Mouse (Mus musculus): Measurements from ENCODE around the gene Gm20716. TPM values are rescaled to one million over a fixed set of nuclear protein-coding genes. Genes with fewer than 3 reads are reported as not detected.

The Gm20716 gene
- polyA plus RNA-seq, 1 experiment from 2014 or later: 21.5 TPM

- Histone ChIP-seq H3K4me2 (ENCODE audit: low read depth, low read length) (no peak overlapping the region), H3K4me1 (ENCODE audit: control insufficient read depth, insufficient read depth, low read length) (peaks cover 38% of the 10 kb centered on the region), H3K9ac (ENCODE audit: low read depth, low read length) (no peak overlapping the region), H3K36me3 (ENCODE audit: control insufficient read depth, insufficient read depth, low read length) (peaks cover 35% of the 10 kb centered on the region), H3K4me3 (ENCODE audit: low read depth, low read length) (no peak overlapping the region), H3K27me3 (replicated peaks; ENCODE audit: control insufficient read depth, insufficient read depth, low read length) (no peaks in the 10 kb centered on the region), H3K9me3 (ENCODE audit: control insufficient read depth, low read length) (no peaks in the 10 kb centered on the region), H3K27ac (replicated peaks; ENCODE audit: low read depth, low read length) (no peak overlapping the region)
- 54% methylated on average over 2 of the region's 2 CpGs for WGBS
- DNase-seq (ENCODE audit: low spot score): no peak
- no peak for ATAC-seq (ENCODE audit: low read depth)
Measured at GRCm38 (mm10) chr2:168195721-168196120, 34.4 kb downstream of the Gm20716 start.

GRCm38 (mm10) chr2:168193685-168194084 is 36.5 kb downstream of the Gm20716 start:
- ATAC-seq (ENCODE audit: low read depth) (no peak), DNase-seq (ENCODE audit: low spot score) (no peak)
- no peak overlapping the region for H3K4me3 ChIP-seq (ENCODE audit: low read depth, low read length)
- H3K36me3 ChIP-seq (ENCODE audit: control insufficient read depth, insufficient read depth, low read length): peaks cover 37% of the 10 kb centered on the region
- no peaks in the 10 kb centered on the region for H3K9me3 ChIP-seq (ENCODE audit: control insufficient read depth, low read length)
- 67% methylated on average over 2 of the region's 2 CpGs for WGBS
- no peak overlapping the region for H3K4me2 ChIP-seq (ENCODE audit: low read depth, low read length)
- H3K9ac ChIP-seq (ENCODE audit: low read depth, low read length): no peak overlapping the region
- H3K4me1 ChIP-seq (ENCODE audit: control insufficient read depth, insufficient read depth, low read length): peaks cover 27% of the 10 kb centered on the region
- no peak overlapping the region for H3K27ac ChIP-seq (replicated peaks; ENCODE audit: low read depth, low read length)
- no peaks in the 10 kb centered on the region for H3K27me3 ChIP-seq (replicated peaks; ENCODE audit: control insufficient read depth, insufficient read depth, low read length)

- H3K9ac ChIP-seq (ENCODE audit: low read depth, low read length): no peak overlapping the region
- peaks cover 26% of the 10 kb centered on the region for H3K4me1 ChIP-seq (ENCODE audit: control insufficient read depth, insufficient read depth, low read length)
- H3K27me3 ChIP-seq (replicated peaks; ENCODE audit: control insufficient read depth, insufficient read depth, low read length): no peaks in the 10 kb centered on the region
- peaks cover 46% of the 10 kb centered on the region for H3K36me3 ChIP-seq (ENCODE audit: control insufficient read depth, insufficient read depth, low read length)
- DNase-seq (ENCODE audit: low spot score): no peak
- no peak overlapping the region for H3K4me3 ChIP-seq (ENCODE audit: low read depth, low read length)
- no peaks in the 10 kb centered on the region for H3K9me3 ChIP-seq (ENCODE audit: control insufficient read depth, low read length)
- 89% methylated on average over 2 of the region's 2 CpGs for WGBS
- H3K27ac ChIP-seq (replicated peaks; ENCODE audit: low read depth, low read length): no peak overlapping the region
- no peak overlapping the region for H3K4me2 ChIP-seq (ENCODE audit: low read depth, low read length)
- no peak for ATAC-seq (ENCODE audit: low read depth)
Measured at GRCm38 (mm10) chr2:168191856-168192255, 38.3 kb downstream of the Gm20716 start.

- Histone ChIP-seq H3K4me2 (ENCODE audit: low read depth, low read length) (no peak overlapping the region), H3K9ac (ENCODE audit: low read depth, low read length) (no peak overlapping the region), H3K27me3 (replicated peaks; ENCODE audit: control insufficient read depth, insufficient read depth, low read length) (no peaks in the 10 kb centered on the region), H3K36me3 (ENCODE audit: control insufficient read depth, insufficient read depth, low read length) (peaks cover 32% of the 10 kb centered on the region), H3K9me3 (ENCODE audit: control insufficient read depth, low read length) (no peaks in the 10 kb centered on the region), H3K4me3 (ENCODE audit: low read depth, low read length) (no peak overlapping the region), H3K27ac (replicated peaks; ENCODE audit: low read depth, low read length) (no peak overlapping the region), H3K4me1 (ENCODE audit: control insufficient read depth, insufficient read depth, low read length) (no peaks in the 10 kb centered on the region)
- 31% methylated on average over 7 of the region's 7 CpGs for WGBS
- no peak for DNase-seq (ENCODE audit: low spot score)
- ATAC-seq (ENCODE audit: low read depth): no peak
Measured at GRCm38 (mm10) chr2:168175946-168176345, 54.2 kb downstream of the Gm20716 start.

- Histone ChIP-seq H3K36me3 (ENCODE audit: control insufficient read depth, insufficient read depth, low read length) (peaks cover 8% of the 10 kb centered on the region), H3K27ac (replicated peaks; ENCODE audit: low read depth, low read length) (peak overlapping the region; percentile 65), H3K4me3 (ENCODE audit: low read depth, low read length) (no peak overlapping the region), H3K4me2 (ENCODE audit: low read depth, low read length) (peak overlapping the region; percentile 18; the same call in 1 of the 2 replicates), H3K27me3 (replicated peaks; ENCODE audit: control insufficient read depth, insufficient read depth, low read length) (no peaks in the 10 kb centered on the region), H3K9ac (ENCODE audit: low read depth, low read length) (peak overlapping the region; percentile 38; the same call in 1 of the 2 replicates), H3K9me3 (ENCODE audit: control insufficient read depth, low read length) (no peaks in the 10 kb centered on the region), H3K4me1 (ENCODE audit: control insufficient read depth, insufficient read depth, low read length) (peaks cover 23% of the 10 kb centered on the region)
- DNase-seq (ENCODE audit: low spot score) (peak; percentile 68), ATAC-seq (ENCODE audit: low read depth) (peak; percentile 69)
- 8% methylated on average over 12 of the region's 13 CpGs for WGBS
Measured at GRCm38 (mm10) chr2:168170167-168170685, 59.9 kb downstream of the Gm20716 start.

- Histone ChIP-seq H3K36me3 (ENCODE audit: control insufficient read depth, insufficient read depth, low read length) (0 out of 2 replicates have a peak, but pooled peaks cover 3% of the 10 kb centered on the region), H3K27me3 (replicated peaks; ENCODE audit: control insufficient read depth, insufficient read depth, low read length) (no peaks in the 10 kb centered on the region), H3K4me2 (ENCODE audit: low read depth, low read length) (peak overlapping the region; percentile 18; the same call in 1 of the 2 replicates), H3K4me1 (ENCODE audit: control insufficient read depth, insufficient read depth, low read length) (peaks cover 23% of the 10 kb centered on the region), H3K9me3 (ENCODE audit: control insufficient read depth, low read length) (no peaks in the 10 kb centered on the region), H3K27ac (replicated peaks; ENCODE audit: low read depth, low read length) (peak overlapping the region; percentile 65), H3K9ac (ENCODE audit: low read depth, low read length) (peak overlapping the region; percentile 38; the same call in 1 of the 2 replicates), H3K4me3 (ENCODE audit: low read depth, low read length) (no peak overlapping the region)
- 4% methylated on average over 9 of the region's 9 CpGs for whole genome bisulfite sequencing
- ATAC-seq (ENCODE audit: low read depth) (peak; percentile 7; the same call in 1 of the 2 replicates), DNase-seq (ENCODE audit: low spot score) (no peak)
Measured at GRCm38 (mm10) chr2:168169800-168170113, 60.4 kb downstream of the Gm20716 start.

- WGBS: 21% methylated on average over 9 of the region's 9 CpGs
- Histone ChIP-seq H3K4me1 (ENCODE audit: control insufficient read depth, insufficient read depth, low read length) (peaks cover 23% of the 10 kb centered on the region), H3K9ac (ENCODE audit: low read depth, low read length) (no peak overlapping the region), H3K27me3 (replicated peaks; ENCODE audit: control insufficient read depth, insufficient read depth, low read length) (no peaks in the 10 kb centered on the region), H3K4me2 (ENCODE audit: low read depth, low read length) (0 out of 2 replicates have a peak overlapping the region, but pooled peaks have one; percentile 18), H3K27ac (replicated peaks; ENCODE audit: low read depth, low read length) (peak overlapping the region; percentile 65), H3K4me3 (ENCODE audit: low read depth, low read length) (no peak overlapping the region), H3K36me3 (ENCODE audit: control insufficient read depth, insufficient read depth, low read length) (0 out of 2 replicates have a peak, but pooled peaks cover 3% of the 10 kb centered on the region), H3K9me3 (ENCODE audit: control insufficient read depth, low read length) (no peaks in the 10 kb centered on the region)
- DNase-seq (ENCODE audit: low spot score) (peak; percentile 79), ATAC-seq (ENCODE audit: low read depth) (peak; percentile 62)
Measured at GRCm38 (mm10) chr2:168168892-168169799, 61.0 kb downstream of the Gm20716 start.

GRCm38 (mm10) chr2:168167781-168168180 is 62.4 kb downstream of the Gm20716 start:
- Histone ChIP-seq H3K36me3 (ENCODE audit: control insufficient read depth, insufficient read depth, low read length) (no peaks in the 10 kb centered on the region), H3K27ac (replicated peaks; ENCODE audit: low read depth, low read length) (no peak overlapping the region), H3K4me2 (ENCODE audit: low read depth, low read length) (no peak overlapping the region), H3K9ac (ENCODE audit: low read depth, low read length) (no peak overlapping the region), H3K4me1 (ENCODE audit: control insufficient read depth, insufficient read depth, low read length) (peaks cover 23% of the 10 kb centered on the region), H3K9me3 (ENCODE audit: control insufficient read depth, low read length) (no peaks in the 10 kb centered on the region), H3K4me3 (ENCODE audit: low read depth, low read length) (no peak overlapping the region), H3K27me3 (replicated peaks; ENCODE audit: control insufficient read depth, insufficient read depth, low read length) (no peaks in the 10 kb centered on the region)
- DNase-seq (ENCODE audit: low spot score): no peak
- no peak for ATAC-seq (ENCODE audit: low read depth)
- WGBS: 46% methylated on average over 3 of the region's 3 CpGs

Data from embryonic facial prominence, embryonic 14.5 days (tissue).